Mouse (Mus musculus) CH12F3 (cell line): Measurements from ENCODE around the gene Ndufa4l2.

Experiments used
- in situ Hi-C: fragments of 300-500 bp; cut with MboI; formaldehyde crosslinking; loops from 2 replicates; pipeline ENCODE4 v1.14.3; 2020; ENCODE audit warnings: low sequenced_read_pairs

The Ndufa4l2 gene

DNA sequence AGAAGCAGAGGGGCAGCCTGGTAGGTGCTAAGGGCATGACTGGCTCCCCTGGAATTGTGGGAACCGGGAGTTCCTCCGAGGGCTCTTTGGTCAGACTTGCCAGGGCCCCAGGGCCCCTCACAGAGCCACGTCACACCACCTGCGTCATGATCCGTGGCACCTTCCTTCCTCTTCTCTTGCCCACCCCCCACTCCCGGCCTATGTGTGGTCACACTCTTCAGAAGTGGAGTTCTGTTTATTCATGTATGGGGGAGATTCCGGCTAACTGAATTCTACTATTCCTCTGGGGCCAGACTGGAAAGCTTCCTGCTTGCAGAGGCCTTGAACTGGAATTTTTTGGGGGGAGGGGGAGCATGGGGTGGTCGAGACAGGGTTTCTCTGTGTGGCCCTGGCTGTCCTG lies 49.1 kb downstream of the Ndufa4l2 start:
- in situ Hi-C loops, result no loop called here

DNA sequence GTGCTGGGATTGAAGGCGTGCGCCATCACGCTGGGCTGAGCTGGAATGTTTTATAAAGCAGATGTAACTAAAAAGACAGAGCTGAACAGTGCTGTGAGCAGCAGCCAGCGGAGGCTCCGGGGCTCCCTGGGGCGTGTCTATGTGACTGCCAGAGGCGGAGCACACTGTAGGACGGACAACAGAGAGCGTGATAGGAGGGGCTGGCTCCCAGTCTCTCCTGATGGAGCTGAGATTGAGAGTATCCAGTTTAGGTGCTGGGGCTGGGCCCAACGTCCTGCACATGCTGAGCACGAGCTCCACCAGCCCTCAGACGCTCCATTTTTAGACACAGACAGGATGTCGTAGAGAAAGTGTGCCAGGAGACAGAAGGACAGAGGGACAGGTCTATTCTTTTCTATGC lies 49.5 kb downstream of the Ndufa4l2 start:
- in situ Hi-C loops, result no loop called here
